Mouse (Mus musculus) heart, embryonic 15.5 days (tissue): ENCODE data around the gene Muc2. TPM values are rescaled to one million over a fixed set of nuclear protein-coding genes. Genes with fewer than 3 reads are reported as not detected.

Source experiments
- ATAC-seq: fragments of 200-750 bp; cut with Nextera tagmentation; replicated peaks from 2 replicates; pipeline ENCODE4 v1.8.0; 2017; ENCODE audit warnings: low read depth, moderate TSS enrichment; ENCODE audit not compliant: insufficient number of reproducible peaks, insufficient read depth, low FRiP score
- H3K27ac ChIP-seq: fragments of 300-500 bp; sonication (generic); 2 replicates; pipeline ENCODE4 v1.5.1; 2015; ENCODE audit warnings: mild to moderate bottlenecking, inconsistent platforms
- H3K27me3 ChIP-seq: fragments of 300-500 bp; sonication (generic); 2 replicates; pipeline ENCODE4 v1.6.1; 2015; ENCODE audit warnings: inconsistent platforms
- H3K36me3 ChIP-seq: fragments of 300-500 bp; sonication (generic); 2 replicates; pipeline ENCODE4 v1.6.1; 2015; ENCODE audit warnings: mild to moderate bottlenecking, inconsistent platforms
- H3K4me1 ChIP-seq: fragments of 300-500 bp; sonication (generic); replicated peaks from 2 replicates; pipeline ENCODE4 v1.6.1; 2015; ENCODE audit warnings: inconsistent platforms
- H3K4me2 ChIP-seq: fragments of 300-500 bp; sonication (generic); 2 replicates; pipeline ENCODE4 v1.6.1; 2015; ENCODE audit warnings: inconsistent platforms, mild to moderate bottlenecking, moderate library complexity
- H3K4me3 ChIP-seq: fragments of 300-500 bp; sonication (generic); 2 replicates; pipeline ENCODE4 v1.5.1; 2015; ENCODE audit warnings: mild to moderate bottlenecking, inconsistent platforms
- H3K9ac ChIP-seq: fragments of 300-500 bp; sonication (generic); 2 replicates; pipeline ENCODE4 v1.6.1; 2015; ENCODE audit warnings: mild to moderate bottlenecking, inconsistent platforms
- H3K9me3 ChIP-seq: fragments of 300-500 bp; sonication (generic); replicated peaks from 2 replicates; pipeline ENCODE4 v1.6.1; 2016; ENCODE audit warnings: inconsistent platforms
- WGBS: fragments of 180-500 bp; shearing (Covaris S2); methylation state at CpG from one replicate; pipeline ENCODE4 v1.1.7; 2015; ENCODE audit warnings: mixed read lengths; 5-methylcytosine and 5-hydroxymethylcytosine counted together
- polyA plus RNA-seq: library from polyadenylated mRNA; unstranded; fragments of >200 nt; fragmentation: Nextera tagmentation; extraction: Ambion mirVana; gene quantifications from 2 replicates; pipeline ENCODE4 v1.2.1, GENCODE M21; 2015

The Muc2 gene
- polyA plus RNA-seq, 1 experiment from 2014 or later = 0.23 TPM

DNA sequence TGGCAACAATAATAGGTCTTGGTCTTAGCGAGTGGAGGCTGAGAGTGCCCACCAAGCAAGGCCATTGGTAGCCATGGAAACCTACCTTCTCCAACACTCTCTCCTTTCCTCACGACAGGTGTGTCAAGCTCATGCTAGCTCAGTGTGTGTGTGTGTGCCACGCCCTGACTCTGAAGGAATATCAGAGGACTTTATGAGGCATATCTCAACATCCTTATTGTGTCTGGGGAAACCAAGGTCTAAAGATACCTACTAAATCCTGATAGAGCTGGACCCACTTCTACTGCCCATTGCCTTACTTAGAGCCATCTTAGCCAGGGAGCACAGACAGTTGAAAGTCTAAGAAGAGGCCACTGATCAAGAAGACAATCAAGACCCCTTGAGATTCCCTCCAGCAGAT lies 80.4 kb downstream of the Muc2 start:
- ATAC-seq = no peak
- Histone ChIP-seq H3K27me3 (no peaks in the 10 kb centered on the region; the same call in 1 of the 2 replicates), H3K4me3 (no peak overlapping the region), H3K27ac (no peak overlapping the region), H3K4me1 (peaks cover 9% of the 10 kb centered on the region), H3K4me2 (no peak overlapping the region), H3K36me3 (no peaks in the 10 kb centered on the region), H3K9ac (no peak overlapping the region), H3K9me3 (no peaks in the 10 kb centered on the region)
- 83% methylated on average over 3 of the region's 3 CpGs for WGBS

DNA sequence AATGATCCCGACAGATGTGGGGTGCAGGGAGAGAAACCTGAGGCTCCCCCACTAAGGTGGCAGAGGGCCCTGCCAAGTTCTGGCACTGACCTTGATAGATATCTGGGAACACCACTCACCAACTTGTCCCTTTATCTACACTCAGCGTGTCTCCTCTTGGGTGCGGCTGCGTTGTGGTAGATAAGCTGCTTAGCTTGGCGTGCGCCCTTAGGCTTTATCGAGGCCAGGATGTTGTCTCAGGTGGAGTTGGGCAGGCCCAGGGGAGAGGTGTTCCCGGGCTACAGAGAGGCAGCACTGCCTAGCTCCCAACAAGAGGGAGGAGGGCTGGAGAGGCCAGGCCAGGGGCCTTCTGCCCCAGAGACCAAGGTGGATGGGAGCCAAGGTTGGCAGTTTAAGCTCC lies 80.8 kb downstream of the Muc2 start:
- no peak overlapping the region for H3K27ac ChIP-seq
- no peak overlapping the region for H3K4me3 ChIP-seq
- ATAC-seq = no peak; the same call in 1 of the 2 replicates
- H3K4me1 ChIP-seq = peaks cover 9% of the 10 kb centered on the region
- H3K4me2 ChIP-seq = no peak overlapping the region
- no peak overlapping the region for H3K9ac ChIP-seq
- H3K9me3 ChIP-seq = no peaks in the 10 kb centered on the region
- no peaks in the 10 kb centered on the region; the same call in 1 of the 2 replicates for H3K27me3 ChIP-seq
- H3K36me3 ChIP-seq = no peaks in the 10 kb centered on the region
- WGBS = 37% methylated on average over 8 of the region's 8 CpGs

DNA sequence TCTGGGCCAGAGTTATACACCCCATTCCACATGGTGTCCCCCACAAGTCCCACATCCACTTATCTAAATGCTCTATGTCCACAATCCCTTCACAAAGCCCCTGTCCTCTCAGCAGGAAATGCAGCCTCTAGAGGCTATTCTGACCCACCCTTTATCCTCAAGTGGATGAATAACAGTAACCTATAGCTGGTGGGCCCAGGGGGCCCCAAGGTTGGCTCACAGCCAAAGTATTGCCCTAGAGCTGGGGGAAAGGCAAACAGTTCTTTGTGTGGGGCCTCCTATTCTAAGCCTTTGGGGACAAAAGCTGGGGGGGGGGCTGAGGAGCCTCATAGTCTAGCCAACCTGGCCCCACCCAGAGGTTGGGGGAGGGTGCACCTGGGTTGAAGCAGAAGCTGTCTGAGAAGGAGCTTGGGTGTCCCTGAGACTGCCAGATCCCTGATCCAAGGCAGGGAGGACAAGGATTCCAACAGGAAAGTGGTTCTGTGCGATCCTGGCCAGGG lies 82.0 kb downstream of the Muc2 start:
- no peaks in the 10 kb centered on the region for H3K36me3 ChIP-seq
- no peak overlapping the region for H3K4me2 ChIP-seq
- no peaks in the 10 kb centered on the region for H3K9me3 ChIP-seq
- no peak overlapping the region for H3K4me3 ChIP-seq
- H3K4me1 ChIP-seq = peaks cover 9% of the 10 kb centered on the region
- H3K27me3 ChIP-seq = no peaks in the 10 kb centered on the region; the same call in 1 of the 2 replicates
- H3K9ac ChIP-seq = no peak overlapping the region
- 61% methylated on average over 1 of the region's 1 CpGs for WGBS
- H3K27ac ChIP-seq = no peak overlapping the region
- ATAC-seq = no peak

DNA sequence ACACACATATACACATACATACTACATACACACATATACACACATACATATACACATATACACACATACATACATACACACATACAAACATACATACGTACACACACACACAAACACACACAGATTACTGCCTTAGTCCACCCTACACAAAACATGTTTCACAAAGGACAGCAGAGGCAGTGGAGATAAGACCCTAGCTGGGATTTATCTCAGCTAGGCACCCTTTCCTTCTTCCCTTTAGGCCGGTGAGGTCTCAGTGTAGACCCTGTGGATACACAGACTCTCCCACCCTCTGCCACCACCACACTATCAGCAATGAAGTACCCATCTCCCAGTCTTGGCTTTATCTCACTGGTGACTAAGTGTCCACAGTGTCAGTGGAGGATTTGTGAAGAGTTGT lies 84.7 kb downstream of the Muc2 start:
- WGBS = 71% methylated on average over 2 of the region's 2 CpGs
- H3K27me3 ChIP-seq = no peaks in the 10 kb centered on the region; the same call in none of the 2 replicates
- H3K9me3 ChIP-seq = no peaks in the 10 kb centered on the region
- H3K27ac ChIP-seq = no peak overlapping the region
- H3K4me2 ChIP-seq = no peak overlapping the region
- no peak overlapping the region for H3K9ac ChIP-seq
- no peaks in the 10 kb centered on the region for H3K36me3 ChIP-seq
- H3K4me1 ChIP-seq = peaks cover 9% of the 10 kb centered on the region
- no peak for ATAC-seq
- H3K4me3 ChIP-seq = no peak overlapping the region

DNA sequence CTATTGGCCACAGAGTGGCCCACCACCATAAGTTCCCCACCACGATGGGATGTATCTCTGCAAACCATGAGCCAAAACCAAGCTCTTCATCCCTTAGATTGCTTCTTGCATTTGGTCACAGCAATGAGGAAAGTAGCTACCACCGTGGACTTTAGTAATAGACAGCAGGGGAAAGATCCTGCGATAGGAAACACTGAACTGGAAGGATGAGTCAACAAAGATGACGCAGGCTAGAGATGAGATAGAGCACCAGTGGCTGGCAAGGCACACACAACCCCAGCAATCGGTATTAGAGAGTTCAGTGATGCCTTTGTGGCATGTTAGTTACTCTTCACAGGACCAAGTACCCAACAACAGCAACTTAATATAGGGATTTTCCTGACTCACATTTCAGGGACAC lies 86.1 kb downstream of the Muc2 start:
- Histone ChIP-seq H3K4me3 (no peak overlapping the region), H3K27me3 (no peaks in the 10 kb centered on the region; the same call in none of the 2 replicates), H3K36me3 (no peaks in the 10 kb centered on the region), H3K9me3 (no peaks in the 10 kb centered on the region), H3K4me2 (no peak overlapping the region), H3K4me1 (peaks cover 6% of the 10 kb centered on the region), H3K9ac (no peak overlapping the region), H3K27ac (no peak overlapping the region)
- WGBS = 78% methylated on average over 5 of the region's 5 CpGs
- ATAC-seq = no peak

DNA sequence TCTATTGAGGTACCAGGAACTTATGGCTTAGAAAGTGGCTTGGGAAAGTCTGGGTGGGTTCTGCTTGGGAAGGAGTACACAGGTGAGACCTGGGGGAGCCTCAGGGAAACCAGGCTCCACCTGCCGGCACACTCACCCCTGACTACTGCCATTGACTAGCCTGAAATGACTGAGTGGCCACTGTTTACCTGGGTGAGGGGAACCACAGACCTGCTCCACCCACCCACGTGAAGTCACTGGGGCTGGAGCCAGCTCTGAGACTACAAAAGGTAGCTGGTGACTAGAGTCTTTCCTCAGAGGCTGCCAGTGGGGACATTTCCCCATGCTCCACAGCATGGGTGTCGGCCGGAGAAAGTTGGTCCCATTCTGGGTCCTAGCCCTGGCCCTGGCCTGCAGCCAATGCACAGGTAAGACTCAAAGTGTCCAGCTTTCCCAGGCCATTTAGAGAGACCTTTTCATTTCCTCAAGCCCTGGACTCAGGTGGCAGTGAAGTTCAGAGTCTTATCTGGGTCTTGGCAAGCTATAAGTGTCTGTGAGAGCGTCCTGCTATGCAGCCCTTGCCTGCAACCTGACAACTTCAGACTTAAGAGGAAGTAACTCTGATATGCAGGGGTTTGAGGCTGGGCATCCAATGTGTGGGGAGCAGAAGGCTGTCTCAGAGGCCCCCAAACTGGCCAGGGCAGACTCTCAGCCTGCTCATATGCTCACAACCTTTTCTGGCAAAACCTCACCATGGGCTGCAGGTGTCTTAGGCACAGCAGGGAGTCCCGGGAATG lies 98.7 kb downstream of the Muc2 start, which contains the start of gene Muc5ac:
Gene Muc5ac, plus strand, starts transcription at position 296 of the 776 bp plus-strand sequence.
- ATAC-seq = no peak

DNA sequence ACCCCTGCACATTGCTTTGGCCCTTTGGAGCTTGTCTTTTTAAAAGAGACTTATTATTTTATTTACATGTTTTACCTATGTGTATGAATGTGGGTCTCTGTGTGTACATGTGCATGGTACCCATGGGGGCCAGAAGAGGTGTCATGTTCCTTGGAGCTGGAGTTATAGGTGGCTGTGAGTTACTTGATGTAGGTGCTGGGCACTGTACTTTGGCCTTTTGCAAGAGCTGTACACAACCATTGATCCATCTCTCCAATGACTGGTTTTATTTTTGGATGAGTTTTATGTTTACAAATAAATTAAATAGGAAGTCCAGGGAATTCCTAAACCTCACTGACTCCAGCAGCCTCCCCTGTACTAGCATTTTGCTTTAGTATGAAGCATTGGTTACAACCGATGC lies 104.1 kb downstream of the Muc2 start:
- Histone ChIP-seq H3K9ac (no peak overlapping the region), H3K4me2 (no peak overlapping the region), H3K36me3 (no peaks in the 10 kb centered on the region), H3K27me3 (no peaks in the 10 kb centered on the region), H3K4me3 (no peak overlapping the region), H3K27ac (no peak overlapping the region), H3K9me3 (peaks cover 16% of the 10 kb centered on the region; the same call in 1 of the 2 replicates), H3K4me1 (no peaks in the 10 kb centered on the region)
- WGBS = 90% methylated on average over 1 of the region's 1 CpGs
- no peak for ATAC-seq

More for the DNA sequence above, 98.7 kb downstream of the Muc2 start, which contains the start of gene Muc5ac:
- 73% methylated on average over 6 of the region's 6 CpGs for WGBS
- no peak within 1 kb of the TSS for H3K9ac ChIP-seq
- H3K27me3 ChIP-seq = no peaks in the 10 kb centered on the region
- H3K4me1 ChIP-seq = no peaks in the 10 kb centered on the region
- H3K4me2 ChIP-seq = no peak within 1 kb of the TSS
- no peaks in the 10 kb centered on the region for H3K9me3 ChIP-seq
- no peak within 1 kb of the TSS for H3K4me3 ChIP-seq
- H3K27ac ChIP-seq = no peak within 1 kb of the TSS
- no peaks in the 10 kb centered on the region for H3K36me3 ChIP-seq

DNA sequence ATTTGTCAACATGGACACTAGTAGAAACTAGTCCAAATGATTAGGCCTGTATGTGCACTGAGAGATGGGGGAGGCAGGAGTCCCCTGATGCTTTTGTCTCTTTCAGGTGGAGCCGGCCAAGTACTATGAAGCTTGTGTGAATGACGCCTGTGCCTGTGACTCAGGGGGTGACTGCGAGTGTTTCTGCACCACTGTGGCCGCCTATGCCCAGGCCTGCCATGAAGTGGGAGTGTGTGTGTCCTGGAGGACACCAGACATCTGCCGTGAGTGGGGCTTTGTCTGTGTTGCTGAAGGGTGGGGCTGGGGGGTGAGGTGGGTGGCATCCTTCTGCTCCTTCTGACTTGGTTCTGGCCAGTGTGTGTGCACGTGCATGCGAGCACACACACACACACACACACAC lies 113.1 kb downstream of the Muc2 start:
- 87% methylated on average over 7 of the region's 7 CpGs for WGBS
- no peaks in the 10 kb centered on the region for H3K36me3 ChIP-seq
- ATAC-seq = no peak
- H3K4me1 ChIP-seq = no peaks in the 10 kb centered on the region
- no peaks in the 10 kb centered on the region for H3K27me3 ChIP-seq
- H3K4me2 ChIP-seq = no peak overlapping the region
- no peak overlapping the region for H3K4me3 ChIP-seq
- no peak overlapping the region for H3K9ac ChIP-seq
- no peak overlapping the region for H3K27ac ChIP-seq
- H3K9me3 ChIP-seq = peaks cover 6% of the 10 kb centered on the region; the same call in 1 of the 2 replicates

Other genes starting within 250 kb of the Muc2 start
- gene Pidd1, start 246.3 kb upstream of the Muc2 start, polyA plus RNA-seq = 6.7 and 9.6 TPM in 2 replicates
- 703 and 884 TPM in 2 replicates for gene Rplp2, start 243.0 kb upstream of the Muc2 start, polyA plus RNA-seq
- gene Pnpla2, start 235.1 kb upstream of the Muc2 start, polyA plus RNA-seq = 56.3 and 57.5 TPM in 2 replicates
- gene Cracr2b, start 229.2 kb upstream of the Muc2 start, polyA plus RNA-seq = 24.9 and 26.2 TPM in 2 replicates
- 28.7 and 35.2 TPM in 2 replicates for gene Cd151, start 222.9 kb upstream of the Muc2 start, polyA plus RNA-seq
- 59.5 and 63.5 TPM in 2 replicates for gene Polr2l, start 215.2 kb upstream of the Muc2 start, polyA plus RNA-seq
- gene Tspan4, start 215.1 kb upstream of the Muc2 start, polyA plus RNA-seq = 48.9 and 62.8 TPM in 2 replicates
- 27.2 and 38.7 TPM in 2 replicates for gene Chid1, start 150.5 kb upstream of the Muc2 start, polyA plus RNA-seq
- gene Ap2a2, start 128.2 kb upstream of the Muc2 start, polyA plus RNA-seq = 43.6 and 59.0 TPM in 2 replicates
- 0.08 and 0.22 TPM in 2 replicates for gene Muc6, start 35.0 kb upstream of the Muc2 start, polyA plus RNA-seq
- gene Muc5ac, start 98.6 kb downstream of the Muc2 start, polyA plus RNA-seq = 0.01 and 0.13 TPM in 2 replicates
- gene Muc5b, start 148.7 kb downstream of the Muc2 start, polyA plus RNA-seq = 0.03 and 0.15 TPM in 2 replicates
- gene Tollip, start 228.2 kb downstream of the Muc2 start, polyA plus RNA-seq = 32.3 and 43.3 TPM in 2 replicates